ENCODE assay signal across 9 mouse cellular contexts in the genomic region with DNA sequence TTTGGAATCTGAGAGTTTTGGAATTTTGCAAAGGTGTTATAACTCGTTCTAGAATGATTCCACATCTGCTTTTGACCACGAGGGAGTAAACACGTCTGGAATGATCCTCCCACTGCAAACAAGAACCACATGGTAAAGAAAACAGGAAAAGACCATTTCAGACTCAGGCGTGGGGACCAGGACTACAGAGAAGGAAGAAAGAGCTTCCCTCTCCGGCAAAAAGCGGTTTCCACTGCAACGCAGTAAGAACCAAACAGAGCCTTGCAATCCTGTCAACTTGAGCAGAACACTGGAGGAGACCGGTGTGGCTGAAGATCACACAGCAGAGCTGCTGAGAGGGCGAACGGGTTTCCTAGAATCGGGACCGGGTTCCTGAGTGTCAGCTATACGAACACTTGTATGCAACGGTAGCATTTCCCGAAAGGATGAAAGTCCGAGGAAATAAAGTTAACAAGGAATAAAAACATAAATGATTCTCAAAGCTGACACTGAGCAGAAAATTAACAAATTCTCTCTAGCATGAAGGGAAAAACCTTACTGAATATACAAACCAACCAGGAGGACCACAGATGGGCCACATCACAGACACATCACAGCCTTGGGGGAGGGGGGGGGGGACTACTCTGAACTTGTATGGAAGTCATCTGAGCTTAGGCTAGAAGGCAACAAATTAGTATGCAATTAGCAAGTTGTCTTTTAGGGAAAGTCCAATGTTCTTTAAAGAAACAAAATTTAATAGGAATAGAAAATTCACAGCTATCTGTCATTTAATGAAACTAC.
DNase-seq lines count a peak whose midpoint lies in the region; ATAC-seq lines count a peak whose summit lies in the region.
"Had no signal": no experiment of that assay in that cellular context is flagged by ENCODE, and none has a peak within 500 bp of the region (broad histone marks: within the 10 kb centered on the region; RNA-seq: fewer than 3 reads in every experiment).

No protein-coding gene starts in this region.

- H3K4me3 ChIP-seq in neural tube, embryonic 15.5 days (replicated peaks): no peak overlapping the region
- H3K4me3 ChIP-seq in embryonic facial prominence, embryonic 14.5 days (ENCODE audit: low read depth, low read length): peak overlapping the region; percentile 10; the same call in 1 of the 2 replicates
- no peak overlapping the region for H3K4me3 ChIP-seq in intestine, embryonic 16.5 days (ENCODE audit: low read length)

- WGBS in neural tube, embryonic 15.5 days: 81% methylated on average over 16 of the region's 16 CpGs
- 31% methylated on average over 16 of the region's 16 CpGs for WGBS in embryonic facial prominence, embryonic 14.5 days
- 48% methylated on average over 16 of the region's 16 CpGs for WGBS in intestine, embryonic 16.5 days

- no peak for DNase-seq in neural tube, embryonic 10.5 days (ENCODE audit: extremely low spot score, low spot score)
- DNase-seq in embryonic facial prominence, embryonic 14.5 days (ENCODE audit: low spot score): peak; percentile 74
- DNase-seq in lung, postnatal 4 days: peak; percentile 8 to 23
- no peak for DNase-seq in layer of hippocampus, adult 11-12 months (ENCODE audit: low spot score)
- no peak for DNase-seq in cerebellum, postnatal 25 days
- DNase-seq in testis, postnatal 10 days (ENCODE audit: low spot score): no peak
- DNase-seq: gastrocnemius, postnatal 14 days had no signal

- 0 out of 2 replicates have a peak overlapping the region, but pooled peaks have one; percentile 15 for H3K4me2 ChIP-seq in neural tube, embryonic 15.5 days
- H3K4me2 ChIP-seq in embryonic facial prominence, embryonic 14.5 days (ENCODE audit: low read depth, low read length): peak overlapping the region; percentile 39
- peak overlapping the region; percentile 36 for H3K4me2 ChIP-seq in intestine, embryonic 16.5 days (ENCODE audit: low read depth, low read length)

- H3K4me1 ChIP-seq in neural tube, embryonic 15.5 days: no peaks in the 10 kb centered on the region
- peaks cover 5% of the 10 kb centered on the region; the same call in 1 of the 2 replicates for H3K4me1 ChIP-seq in embryonic facial prominence, embryonic 14.5 days (ENCODE audit: control insufficient read depth, insufficient read depth, low read length)
- peaks cover 4% of the 10 kb centered on the region for H3K4me1 ChIP-seq in intestine, embryonic 16.5 days (ENCODE audit: control insufficient read depth, insufficient read depth, low read length)

- H3K27ac ChIP-seq in neural tube, embryonic 15.5 days (replicated peaks): no peak overlapping the region; the same call in 1 of the 2 replicates
- H3K27ac ChIP-seq in embryonic facial prominence, embryonic 14.5 days (replicated peaks; ENCODE audit: low read depth, low read length): peak overlapping the region; percentile 63
- no peak overlapping the region for H3K27ac ChIP-seq in intestine, embryonic 16.5 days (ENCODE audit: low read length)

- H3K36me3 ChIP-seq in neural tube, embryonic 15.5 days: no peaks in the 10 kb centered on the region
- H3K36me3 ChIP-seq in embryonic facial prominence, embryonic 14.5 days (ENCODE audit: control insufficient read depth, insufficient read depth, low read length): no peaks in the 10 kb centered on the region
- H3K36me3 ChIP-seq in intestine, embryonic 16.5 days (ENCODE audit: control insufficient read depth, insufficient read depth, low read length): no peaks in the 10 kb centered on the region

- H3K9me3 ChIP-seq in neural tube, embryonic 15.5 days (replicated peaks): no peaks in the 10 kb centered on the region
- H3K9me3 ChIP-seq in embryonic facial prominence, embryonic 14.5 days (ENCODE audit: control insufficient read depth, low read length): no peaks in the 10 kb centered on the region
- H3K9me3 ChIP-seq in intestine, embryonic 16.5 days (ENCODE audit: control insufficient read depth, low read length): no peaks in the 10 kb centered on the region

- H3K9ac ChIP-seq in neural tube, embryonic 15.5 days (replicated peaks): no peak overlapping the region
- 0 out of 2 replicates have a peak overlapping the region, but pooled peaks have one; percentile 15 for H3K9ac ChIP-seq in embryonic facial prominence, embryonic 14.5 days (ENCODE audit: low read depth, low read length)
- no peak overlapping the region for H3K9ac ChIP-seq in intestine, embryonic 16.5 days (ENCODE audit: low read depth, low read length)

- no peaks in the 10 kb centered on the region for H3K27me3 ChIP-seq in neural tube, embryonic 15.5 days (replicated peaks)
- H3K27me3 ChIP-seq in embryonic facial prominence, embryonic 14.5 days (replicated peaks; ENCODE audit: control insufficient read depth, insufficient read depth, low read length): no peaks in the 10 kb centered on the region
- H3K27me3 ChIP-seq in intestine, embryonic 16.5 days (replicated peaks; ENCODE audit: control insufficient read depth, insufficient read depth, low read length): no peaks in the 10 kb centered on the region

- ATAC-seq in neural tube, embryonic 15.5 days (ENCODE audit: low FRiP score): no peak
- no peak; the same call in 1 of the 2 replicates for ATAC-seq in embryonic facial prominence, embryonic 14.5 days (ENCODE audit: low read depth)
- ATAC-seq in intestine, embryonic 16.5 days: no peak

Comparison
In these comparisons a context has a peak if more than half of its experiments do, and no peak if none do; other contexts are left out.
1. DNase-seq: peak in embryonic facial prominence, embryonic 14.5 days (single experiment) and lung, postnatal 4 days (2 of 2); none in neural tube, embryonic 10.5 days (single experiment), layer of hippocampus, adult 11-12 months (single experiment), cerebellum, postnatal 25 days (0 of 2) and testis, postnatal 10 days (single experiment).
2. Peak in every context shown above with its lines, with median percentiles within 50 percentile points of each other: H3K4me2 ChIP-seq.